Mouse (Mus musculus) heart, embryonic 15.5 days (tissue): ENCODE measurements around the gene Ttbk1. TPM values are rescaled to one million over a fixed set of nuclear protein-coding genes. Genes with fewer than 3 reads are reported as not detected.

Experiments
- ATAC-seq: fragments of 200-750 bp; cut with Nextera tagmentation; replicated peaks from 2 replicates; pipeline ENCODE4 v1.8.0; 2017; ENCODE audit warnings: low read depth, moderate TSS enrichment; ENCODE audit not compliant: insufficient number of reproducible peaks, insufficient read depth, low FRiP score
- H3K27ac ChIP-seq: fragments of 300-500 bp; sonication (generic); 2 replicates; pipeline ENCODE4 v1.5.1; 2015; ENCODE audit warnings: mild to moderate bottlenecking, inconsistent platforms
- H3K27me3 ChIP-seq: fragments of 300-500 bp; sonication (generic); 2 replicates; pipeline ENCODE4 v1.6.1; 2015; ENCODE audit warnings: inconsistent platforms
- H3K36me3 ChIP-seq: fragments of 300-500 bp; sonication (generic); 2 replicates; pipeline ENCODE4 v1.6.1; 2015; ENCODE audit warnings: mild to moderate bottlenecking, inconsistent platforms
- H3K4me1 ChIP-seq: fragments of 300-500 bp; sonication (generic); replicated peaks from 2 replicates; pipeline ENCODE4 v1.6.1; 2015; ENCODE audit warnings: inconsistent platforms
- H3K4me2 ChIP-seq: fragments of 300-500 bp; sonication (generic); 2 replicates; pipeline ENCODE4 v1.6.1; 2015; ENCODE audit warnings: inconsistent platforms, mild to moderate bottlenecking, moderate library complexity
- H3K4me3 ChIP-seq: fragments of 300-500 bp; sonication (generic); 2 replicates; pipeline ENCODE4 v1.5.1; 2015; ENCODE audit warnings: mild to moderate bottlenecking, inconsistent platforms
- H3K9ac ChIP-seq: fragments of 300-500 bp; sonication (generic); 2 replicates; pipeline ENCODE4 v1.6.1; 2015; ENCODE audit warnings: mild to moderate bottlenecking, inconsistent platforms
- H3K9me3 ChIP-seq: fragments of 300-500 bp; sonication (generic); replicated peaks from 2 replicates; pipeline ENCODE4 v1.6.1; 2016; ENCODE audit warnings: inconsistent platforms
- whole genome bisulfite sequencing: fragments of 180-500 bp; shearing (Covaris S2); methylation state at CpG from one replicate; pipeline ENCODE4 v1.1.7; 2015; ENCODE audit warnings: mixed read lengths; 5-methylcytosine and 5-hydroxymethylcytosine counted together
- polyA plus RNA-seq: library from polyadenylated mRNA; unstranded; fragments of >200 nt; fragmentation: Nextera tagmentation; extraction: Ambion mirVana; gene quantifications from 2 replicates; pipeline ENCODE4 v1.2.1, GENCODE M21; 2015

The Ttbk1 gene
- polyA plus RNA-seq, 1 experiment from 2014 or later: 0.05 TPM

- Histone ChIP-seq H3K9me3 (no peaks in the 10 kb centered on the region), H3K4me1 (no peaks in the 10 kb centered on the region), H3K4me2 (no peak overlapping the region), H3K9ac (no peak overlapping the region), H3K27me3 (no peaks in the 10 kb centered on the region), H3K27ac (no peak overlapping the region), H3K4me3 (no peak overlapping the region), H3K36me3 (peaks cover 61% of the 10 kb centered on the region)
- WGBS: 35% methylated on average over 3 of the region's 3 CpGs
- no peak for ATAC-seq
These were observed 79.0 kb downstream of the Ttbk1 start for GRCm38 (mm10) chr17:46408478-46408877.

- H3K9me3 ChIP-seq: no peaks in the 10 kb centered on the region
- no peak overlapping the region for H3K27ac ChIP-seq
- H3K4me3 ChIP-seq: no peak overlapping the region
- no peak overlapping the region for H3K4me2 ChIP-seq
- H3K4me1 ChIP-seq: no peaks in the 10 kb centered on the region
- H3K27me3 ChIP-seq: no peaks in the 10 kb centered on the region
- no peak for ATAC-seq
- H3K36me3 ChIP-seq: peaks cover 38% of the 10 kb centered on the region
- WGBS: 71% methylated on average over 1 of the region's 1 CpGs
- no peak overlapping the region for H3K9ac ChIP-seq
These were observed 92.8 kb downstream of the Ttbk1 start for GRCm38 (mm10) chr17:46394631-46395030.

- no peaks in the 10 kb centered on the region for H3K27me3 ChIP-seq
- H3K4me3 ChIP-seq: no peak overlapping the region
- H3K9ac ChIP-seq: no peak overlapping the region
- 33% methylated on average over 2 of the region's 2 CpGs for WGBS
- H3K4me2 ChIP-seq: no peak overlapping the region
- no peak overlapping the region for H3K27ac ChIP-seq
- H3K9me3 ChIP-seq: no peaks in the 10 kb centered on the region
- no peaks in the 10 kb centered on the region for H3K4me1 ChIP-seq
- peaks cover 34% of the 10 kb centered on the region for H3K36me3 ChIP-seq
- no peak for ATAC-seq
These were observed 94.5 kb downstream of the Ttbk1 start for GRCm38 (mm10) chr17:46393012-46393411.

Other genes starting within 250 kb of the Ttbk1 start
- 36.3 and 51.0 TPM in 2 replicates for gene Polr1c, start 239.6 kb downstream of the Ttbk1 start, polyA plus RNA-seq
- gene Yipf3, start 239.6 kb downstream of the Ttbk1 start, polyA plus RNA-seq: 72.1 and 97.8 TPM in 2 replicates
- 0.47 and 0.94 TPM in 2 replicates for gene Lrrc73, start 234.1 kb downstream of the Ttbk1 start, polyA plus RNA-seq
- 39.5 and 44.9 TPM in 2 replicates for gene Tjap1, start 204.6 kb downstream of the Ttbk1 start, polyA plus RNA-seq
- gene Dlk2, start 190.3 kb downstream of the Ttbk1 start, polyA plus RNA-seq: 0.49 and 1.7 TPM in 2 replicates
- 4.3 and 4.6 TPM in 2 replicates for gene Abcc10, start 159.3 kb downstream of the Ttbk1 start, polyA plus RNA-seq
- gene Zfp318, start 103.9 kb downstream of the Ttbk1 start, polyA plus RNA-seq: 6.4 and 6.5 TPM in 2 replicates
- 3.5 and 28.8 TPM in 2 replicates for gene Crip3, start 58.7 kb downstream of the Ttbk1 start, polyA plus RNA-seq
- 0.25 and 0.74 TPM in 2 replicates for gene Slc22a7, start 49.2 kb downstream of the Ttbk1 start, polyA plus RNA-seq
- 23.1 and 27.6 TPM in 2 replicates for gene Dnph1, start 9.0 kb upstream of the Ttbk1 start, polyA plus RNA-seq
- gene Cul9, start 58.7 kb upstream of the Ttbk1 start, polyA plus RNA-seq: 4.6 and 5.5 TPM in 2 replicates
- gene Srf, start 68.5 kb upstream of the Ttbk1 start, polyA plus RNA-seq: 8.7 and 14.6 TPM in 2 replicates
- 34.1 and 49.5 TPM in 2 replicates for gene Ptk7, start 141.8 kb upstream of the Ttbk1 start, polyA plus RNA-seq
- 20.2 and 24.2 TPM in 2 replicates for gene Klc4, start 158.3 kb upstream of the Ttbk1 start, polyA plus RNA-seq
- 94.3 and 102 TPM in 2 replicates for gene Mrpl2, start 158.6 kb upstream of the Ttbk1 start, polyA plus RNA-seq
- gene Cul7, start 162.7 kb upstream of the Ttbk1 start, polyA plus RNA-seq: 32.8 and 44.9 TPM in 2 replicates
- 33.2 and 39.7 TPM in 2 replicates for gene Rrp36, start 186.7 kb upstream of the Ttbk1 start, polyA plus RNA-seq
- gene Mea1, start 191.1 kb upstream of the Ttbk1 start, polyA plus RNA-seq: 105 and 113 TPM in 2 replicates
- gene Klhdc3, start 193.2 kb upstream of the Ttbk1 start, polyA plus RNA-seq: 153 and 163 TPM in 2 replicates
- 44.6 and 66.2 TPM in 2 replicates for gene Ppp2r5d, start 217.4 kb upstream of the Ttbk1 start, polyA plus RNA-seq
- 10.5 and 19.0 TPM in 2 replicates for gene Pex6, start 223.8 kb upstream of the Ttbk1 start, polyA plus RNA-seq
- gene Gnmt, start 241.5 kb upstream of the Ttbk1 start, polyA plus RNA-seq: 1.2 and 1.8 TPM in 2 replicates